Mouse (Mus musculus) cerebellum, postnatal 4 days (tissue): ENCODE measurements around the gene D430019H16Rik.
A peak's percentile ranks its signal among the peaks of the same experiment; 100 is the strongest.

Experiments
- DNase-seq, 2 experiments: peaks; one replicate each; pipeline ENCODE4 v3.0.0; 2022; ENCODE audit warnings: low spot score in 2 of 2, mixed read lengths in 1 of 2

The D430019H16Rik gene

GRCm38 (mm10) chr12:105453670-105454257 lies at the start of gene D430019H16Rik:
TSS of gene D430019H16Rik (plus strand) at chr12:105453856.
- DNase-seq = peak; percentile 62 to 81

GRCm38 (mm10) chr12:105406008-105406407 lies 47.6 kb upstream of the D430019H16Rik start:
- DNase-seq = no peak

DNA sequence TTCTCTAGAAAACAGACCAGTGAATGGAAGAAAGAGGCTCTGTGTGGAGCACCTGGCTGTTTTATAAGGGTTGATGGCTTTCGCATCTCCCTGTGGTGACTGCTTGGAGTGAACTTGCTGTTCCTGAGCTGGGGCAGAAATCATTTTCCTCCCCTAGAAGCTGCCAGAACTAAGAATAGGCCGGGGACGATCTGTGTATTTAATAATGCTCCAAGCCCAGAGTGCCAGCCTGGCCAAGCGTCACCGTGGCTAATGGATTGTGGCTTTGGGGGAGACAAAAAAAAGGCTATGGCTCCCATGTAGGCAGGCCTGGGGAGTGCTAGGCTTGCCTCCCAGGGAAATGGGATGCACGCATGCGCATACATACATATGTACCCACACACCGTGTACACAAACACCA lies 39.7 kb upstream of the D430019H16Rik start:
- DNase-seq = no peak

- DNase-seq = no peak
Observed at GRCm38 (mm10) chr12:105420476-105420875, 33.2 kb upstream of the D430019H16Rik start.

- DNase-seq = no peak
Observed at GRCm38 (mm10) chr12:105426541-105426940, 27.1 kb upstream of the D430019H16Rik start.

DNA sequence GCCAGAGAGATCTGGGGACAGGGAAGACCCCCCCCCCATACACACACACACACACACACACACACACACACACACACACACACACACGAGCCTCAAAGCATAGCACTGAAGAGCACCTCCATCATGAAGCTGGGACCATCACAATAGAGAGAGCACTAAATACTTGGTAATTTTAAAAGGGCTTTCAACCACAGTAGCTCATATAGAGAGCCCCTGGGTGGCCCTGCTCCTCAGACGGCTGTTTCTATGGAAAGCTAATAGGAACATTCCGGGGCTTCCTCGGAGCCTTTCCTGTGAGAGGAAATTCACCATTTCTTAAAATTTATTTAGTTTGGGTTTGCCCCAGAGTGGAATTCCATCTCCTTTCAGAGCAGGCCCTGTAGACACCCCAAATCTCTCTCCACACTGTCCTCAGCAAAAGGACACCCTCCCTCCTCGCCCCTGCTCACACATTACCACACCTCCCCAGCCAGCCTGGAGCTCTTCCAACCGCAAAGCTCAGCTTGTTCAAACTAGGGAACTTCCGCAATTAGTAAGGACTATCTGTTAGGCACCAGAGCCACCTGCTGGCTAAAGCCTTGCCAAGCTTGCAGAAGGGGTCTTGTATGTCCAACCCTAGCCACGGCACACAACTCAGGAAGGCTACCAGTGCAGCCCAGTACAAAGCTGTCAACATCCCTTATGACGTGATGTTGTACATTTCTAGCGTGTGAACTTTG lies 26.5 kb upstream of the D430019H16Rik start:
- peak; percentile 40 to 83 for DNase-seq

DNA sequence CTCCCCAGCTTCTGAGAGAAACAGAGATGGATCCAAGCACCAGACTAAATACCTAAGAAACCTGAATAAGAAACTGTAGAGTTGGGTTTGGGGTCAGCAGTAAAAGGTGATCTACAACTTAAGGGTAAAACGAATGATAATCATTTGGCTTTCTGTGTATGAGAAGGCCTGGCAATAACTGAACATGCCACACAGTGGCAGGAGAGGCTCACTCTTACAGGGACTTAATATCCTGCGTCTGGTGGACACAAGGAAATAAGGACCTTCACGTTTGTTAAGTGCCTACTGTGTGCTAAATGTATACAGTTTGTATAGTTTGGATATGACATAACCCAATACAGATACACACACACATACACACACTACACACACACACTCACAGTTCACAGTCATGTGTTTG lies 21.8 kb upstream of the D430019H16Rik start:
- no peak for DNase-seq

DNA sequence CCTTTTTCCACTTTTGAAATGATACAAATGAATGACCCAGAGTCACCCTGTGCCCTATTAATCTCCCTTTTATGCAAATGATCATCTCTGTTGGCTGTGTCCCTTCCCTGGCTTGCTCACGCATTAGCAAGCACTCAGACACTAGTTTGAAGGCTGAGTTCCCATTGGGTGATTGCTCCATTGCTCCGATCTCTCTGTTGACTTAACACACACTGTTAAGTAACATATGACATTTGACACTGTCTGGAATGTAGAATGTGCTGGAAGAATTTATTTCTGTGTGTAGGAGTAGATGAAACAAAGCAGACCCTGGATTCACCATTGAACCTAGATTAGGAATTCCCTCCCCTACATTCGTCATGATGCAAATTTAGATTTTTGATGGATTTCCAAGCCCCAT lies 20.8 kb upstream of the D430019H16Rik start:
- DNase-seq = no peak

- no peak for DNase-seq
Observed at GRCm38 (mm10) chr12:105438259-105438658, 15.4 kb upstream of the D430019H16Rik start.

DNA sequence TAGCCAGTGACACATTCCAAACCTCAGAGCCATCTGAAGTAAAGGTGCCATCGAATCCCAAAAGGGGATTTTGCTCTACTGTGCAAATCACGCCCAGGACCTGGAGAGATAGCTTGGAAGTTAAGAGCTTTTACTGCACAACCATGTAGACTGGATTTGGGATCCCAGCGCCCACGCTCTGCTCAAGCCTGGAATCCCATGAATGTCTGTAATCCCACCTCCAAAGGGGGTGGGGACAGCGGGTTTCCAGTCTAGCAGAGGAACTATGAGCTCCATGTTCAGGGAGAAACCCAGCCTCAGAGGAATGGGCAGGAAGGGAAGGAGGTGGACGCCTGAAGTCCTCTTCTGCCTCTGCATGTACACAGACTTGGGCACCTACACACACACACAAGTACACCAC lies 13.7 kb upstream of the D430019H16Rik start:
- DNase-seq = no peak

DNA sequence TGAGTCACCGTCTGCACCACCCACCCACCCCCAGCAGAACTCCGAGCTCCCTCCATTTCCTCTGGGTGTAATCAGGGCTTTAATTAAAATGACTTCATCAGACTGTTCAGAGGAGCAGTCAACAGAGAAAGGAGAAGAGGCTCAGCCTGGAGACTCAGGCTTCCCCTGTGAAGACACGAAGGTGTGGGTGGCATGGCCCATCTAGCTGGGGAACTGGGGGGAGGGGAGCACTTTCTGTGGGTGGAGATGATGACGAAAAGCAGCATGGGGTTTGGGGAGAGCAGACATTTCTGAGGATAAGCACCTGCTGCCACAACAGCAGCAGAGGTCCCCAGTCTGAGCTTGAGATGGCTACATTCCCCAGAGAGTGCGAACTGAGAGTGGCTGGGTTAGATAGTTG lies 10.1 kb upstream of the D430019H16Rik start:
- DNase-seq = no peak

DNA sequence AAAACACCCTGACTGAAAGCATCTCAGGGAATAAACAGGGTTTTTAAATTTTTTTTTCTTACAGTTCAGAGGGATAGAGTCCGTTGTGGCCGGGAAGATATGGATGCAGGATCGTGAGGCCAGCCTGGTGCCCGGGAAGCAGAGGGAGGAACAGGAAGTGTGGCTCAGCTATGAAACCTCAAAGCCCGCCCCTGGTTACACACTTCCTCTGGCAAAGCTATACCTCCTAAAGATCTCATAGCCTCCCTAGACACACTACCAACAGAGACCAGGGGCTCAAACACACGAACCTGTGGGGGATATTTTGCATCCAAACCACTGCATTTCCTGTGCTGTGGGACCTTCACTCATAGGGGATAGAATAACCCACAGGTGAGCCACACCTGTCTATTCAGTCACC lies 7.9 kb upstream of the D430019H16Rik start:
- no peak for DNase-seq

DNA sequence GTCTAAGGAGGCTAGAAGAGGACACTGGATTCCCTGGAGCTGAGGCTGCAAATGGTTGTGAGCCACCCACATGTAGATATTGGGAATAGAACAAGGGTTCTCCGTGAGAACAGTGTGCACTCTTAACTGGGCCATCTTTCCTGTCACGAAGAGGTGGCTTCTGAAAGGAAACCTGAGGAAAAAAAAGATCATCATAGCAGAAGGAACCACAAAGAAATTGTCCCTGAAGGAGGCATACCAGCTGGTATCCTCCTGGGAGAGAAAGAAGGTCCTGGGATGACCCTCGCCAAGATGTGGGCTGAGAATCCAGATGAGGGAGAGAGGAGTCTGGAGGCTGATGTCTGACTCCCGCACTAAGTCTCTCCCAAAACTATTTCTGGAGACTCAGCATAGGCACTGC lies 4.4 kb upstream of the D430019H16Rik start:
- no peak for DNase-seq

GRCm38 (mm10) chr12:105454258-105455062 lies 804 bp downstream of the D430019H16Rik start:
- no peak for DNase-seq

GRCm38 (mm10) chr12:105455063-105455559 lies 1.5 kb downstream of the D430019H16Rik start:
- DNase-seq = no peak

DNA sequence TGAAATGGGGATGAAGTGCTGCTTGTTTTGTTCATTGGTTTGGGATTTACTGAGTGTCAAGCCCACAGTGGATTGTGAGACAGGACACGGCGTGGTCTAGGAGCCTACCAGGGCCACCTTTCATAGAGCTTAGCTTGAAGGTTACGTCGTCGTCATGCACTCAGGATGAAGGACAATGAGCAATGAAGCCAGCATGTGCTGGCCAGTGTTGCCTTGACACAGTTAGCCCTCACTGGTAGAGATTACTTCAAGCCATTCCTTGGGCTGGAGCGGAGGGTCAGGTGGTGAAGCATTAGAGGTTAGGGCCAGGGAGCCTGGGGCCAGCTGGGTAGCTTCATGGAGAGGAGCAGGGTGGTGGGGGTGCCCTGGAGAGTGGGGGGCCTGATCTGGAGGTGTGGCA lies 5.1 kb downstream of the D430019H16Rik start:
- no peak for DNase-seq

DNA sequence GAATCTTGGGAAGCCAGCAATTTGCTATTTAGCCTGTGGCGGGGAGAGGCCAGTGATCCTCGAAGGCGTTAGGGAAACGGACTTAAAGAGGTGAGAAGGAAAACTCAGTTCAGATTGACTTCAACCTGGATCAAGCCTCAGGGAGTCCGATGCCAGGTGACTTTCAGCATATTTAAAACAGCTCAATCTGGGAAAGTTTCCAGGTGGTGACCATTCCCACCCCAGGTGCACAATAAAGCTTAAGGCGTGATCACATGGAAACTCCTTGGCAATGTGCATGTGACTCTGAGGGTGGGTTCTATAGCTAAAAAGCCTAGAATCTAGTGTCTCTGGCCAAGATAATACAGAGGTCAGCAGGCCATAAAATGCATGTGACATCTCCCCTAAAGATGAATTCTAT lies 7.4 kb downstream of the D430019H16Rik start:
- no peak for DNase-seq

- DNase-seq = no peak
Observed at GRCm38 (mm10) chr12:105469026-105469425, 15.4 kb downstream of the D430019H16Rik start.

DNA sequence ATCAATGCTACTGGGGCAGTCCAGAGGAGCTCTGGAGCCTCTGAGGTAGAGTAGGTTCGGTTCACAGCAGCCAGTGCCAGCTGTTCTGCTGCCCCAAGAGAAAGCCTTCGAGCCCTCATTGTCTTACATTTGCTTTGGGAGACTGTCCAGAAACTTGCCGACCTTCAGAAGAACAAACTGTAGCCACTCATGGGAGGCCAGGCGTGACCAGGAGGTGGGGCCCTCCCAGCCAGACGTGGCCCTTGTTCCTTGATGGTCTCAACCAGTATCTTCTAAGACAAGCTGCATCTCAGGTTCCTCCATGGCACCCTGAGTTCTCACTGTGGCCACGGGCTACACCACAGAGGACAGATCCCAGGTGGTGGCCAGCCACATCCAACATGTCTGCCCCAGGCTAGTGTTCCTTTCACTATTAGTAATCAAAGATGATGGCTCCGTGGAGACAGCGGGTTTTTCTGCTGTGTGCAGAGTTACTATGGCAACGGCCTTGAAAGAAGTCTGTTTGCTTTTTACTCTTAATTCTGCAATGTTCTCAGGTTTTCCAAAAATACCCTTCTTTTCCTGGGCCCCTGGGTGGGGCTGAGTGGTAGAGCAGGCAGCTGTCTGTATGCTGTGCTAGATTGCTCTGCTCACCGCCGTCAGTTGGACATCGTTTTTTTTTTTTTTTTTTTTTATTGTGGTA lies 21.7 kb downstream of the D430019H16Rik start:
- no peak for DNase-seq

DNA sequence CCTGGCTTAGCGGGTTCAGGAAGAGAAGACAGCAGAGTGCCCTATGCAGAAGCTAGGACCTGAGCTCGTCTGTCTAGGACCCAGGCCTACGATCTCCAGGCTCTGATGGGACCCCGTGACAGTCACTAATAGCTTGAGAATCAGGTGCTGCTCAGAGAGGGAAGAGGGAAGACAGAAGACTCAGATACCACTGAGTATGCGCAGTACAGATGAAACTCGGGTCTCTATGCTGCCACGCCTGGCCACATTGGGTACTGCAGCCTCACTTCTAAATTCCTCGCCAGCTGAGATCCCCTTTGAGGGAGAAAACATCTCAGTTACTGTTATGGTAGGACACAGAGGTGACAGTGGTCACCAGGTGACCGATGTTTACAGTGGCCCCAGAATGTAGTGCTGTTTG lies 22.8 kb downstream of the D430019H16Rik start:
- DNase-seq = peak; percentile 75 to 83

DNA sequence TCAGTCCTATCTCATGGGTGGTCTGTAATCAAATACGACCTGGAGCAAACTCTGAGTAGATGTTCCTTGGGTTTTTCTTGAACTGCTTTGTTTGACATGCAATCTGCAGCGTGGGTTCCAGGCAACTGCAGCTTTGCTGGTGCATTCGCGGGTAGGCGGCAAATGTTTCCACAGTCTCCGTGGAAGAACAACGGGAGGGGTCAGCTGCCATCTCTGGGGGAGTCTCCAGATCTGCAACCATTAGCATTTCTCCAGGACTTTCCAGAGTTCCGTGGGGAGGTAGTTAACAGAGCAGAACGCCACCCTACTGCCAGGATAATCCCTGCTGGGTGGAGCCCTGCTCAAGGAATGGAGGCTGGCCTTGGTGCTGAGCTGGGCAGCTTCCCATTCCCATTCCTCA lies 23.3 kb downstream of the D430019H16Rik start:
- no peak for DNase-seq

DNA sequence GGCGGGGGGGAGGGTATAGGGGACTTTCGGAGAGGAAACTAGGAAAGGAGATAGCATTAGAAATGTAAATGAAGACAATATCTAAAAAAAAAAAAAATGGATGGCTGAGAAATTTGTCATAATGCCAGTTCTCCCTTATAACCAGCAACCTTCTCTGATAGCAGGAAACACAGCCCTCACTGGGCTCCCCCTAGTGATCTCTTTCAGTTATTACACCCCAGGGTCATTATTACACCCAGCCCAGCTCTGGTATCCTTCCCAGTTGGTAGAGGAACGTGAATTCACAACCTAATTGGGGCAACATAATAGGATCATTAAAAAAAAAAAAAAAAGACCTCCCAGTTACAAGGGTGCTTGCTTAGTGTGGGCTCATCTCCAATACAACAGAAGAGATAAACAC lies 29.8 kb downstream of the D430019H16Rik start:
- DNase-seq = peak in 1 of 2 experiments; percentile 36
